Mouse (Mus musculus) intestine, embryonic 15.5 days (tissue): ENCODE measurements around the gene Klhl2. TPM values are rescaled to one million over a fixed set of nuclear protein-coding genes. Genes with fewer than 3 reads are reported as not detected.

Experiments
- ATAC-seq: fragments of 200-750 bp; cut with Nextera tagmentation; 2 replicates; pipeline ENCODE4 v1.8.0; 2017; ENCODE audit warnings: moderate TSS enrichment, moderate library complexity
- H3K27ac ChIP-seq: fragments of 300-500 bp; sonication (generic); 2 replicates; pipeline ENCODE4 v1.5.1; 2015; ENCODE audit warnings: mild to moderate bottlenecking, inconsistent platforms
- H3K27me3 ChIP-seq: fragments of 300-500 bp; sonication (generic); replicated peaks from 2 replicates; pipeline ENCODE4 v1.6.1; 2015; ENCODE audit warnings: inconsistent platforms
- H3K36me3 ChIP-seq: fragments of 300-500 bp; sonication (generic); 2 replicates; pipeline ENCODE4 v1.6.1; 2015; ENCODE audit warnings: inconsistent platforms
- H3K4me1 ChIP-seq: fragments of 300-500 bp; sonication (generic); replicated peaks from 2 replicates; pipeline ENCODE4 v1.6.1; 2015; ENCODE audit warnings: inconsistent platforms
- H3K4me2 ChIP-seq: fragments of 300-500 bp; sonication (generic); replicated peaks from 2 replicates; pipeline ENCODE4 v1.6.1; 2015; ENCODE audit warnings: mild to moderate bottlenecking, inconsistent platforms
- H3K4me3 ChIP-seq: fragments of 300-500 bp; sonication (generic); replicated peaks from 2 replicates; pipeline ENCODE4 v1.5.1; 2015; ENCODE audit warnings: inconsistent platforms
- H3K9ac ChIP-seq: fragments of 300-500 bp; sonication (generic); 2 replicates; pipeline ENCODE4 v1.6.1; 2015; ENCODE audit warnings: inconsistent platforms
- H3K9me3 ChIP-seq: fragments of 300-500 bp; sonication (generic); 2 replicates; pipeline ENCODE4 v1.6.1; 2016; ENCODE audit warnings: inconsistent platforms
- WGBS: fragments of 180-500 bp; shearing (Covaris S2); methylation state at CpG from one replicate; pipeline ENCODE4 v1.1.7; 2015; 5-methylcytosine and 5-hydroxymethylcytosine counted together
- polyA plus RNA-seq: library from polyadenylated mRNA; unstranded; fragments of >200 nt; fragmentation: Nextera tagmentation; extraction: Ambion mirVana; gene quantifications from 2 replicates; pipeline ENCODE4 v1.2.1, GENCODE M21; 2015

Klhl2 gene
- 19.5 and 21.4 TPM in 2 replicates for polyA plus RNA-seq

- ATAC-seq = peak; percentile 94
- H3K36me3 ChIP-seq = no peaks in the 10 kb centered on the region
- peak within 1 kb of the TSS; percentile 90 for H3K4me2 ChIP-seq
- H3K4me3 ChIP-seq = peak within 1 kb of the TSS; percentile 87
- H3K27me3 ChIP-seq = no peaks in the 10 kb centered on the region
- H3K9me3 ChIP-seq = no peaks in the 10 kb centered on the region
- peak within 1 kb of the TSS; percentile 62 for H3K27ac ChIP-seq
- H3K4me1 ChIP-seq = peaks cover 7% of the 10 kb centered on the region; the same call in 1 of the 2 replicates
- H3K9ac ChIP-seq = peak within 1 kb of the TSS; percentile 80
- WGBS = under 1% methylated on average over 52 of the region's 68 CpGs
These were observed at the start of gene Klhl2 for GRCm38 (mm10) chr8:64849897-64850541. Gene Klhl2, minus strand, starts transcription at chr8:64850017.

- 19% methylated on average over 4 of the region's 4 CpGs for WGBS
- no peak for ATAC-seq
- Histone ChIP-seq H3K4me1 (0 out of 2 replicates have a peak, but pooled peaks cover 3% of the 10 kb centered on the region), H3K27me3 (no peaks in the 10 kb centered on the region), H3K4me3 (no peak overlapping the region), H3K9me3 (no peaks in the 10 kb centered on the region), H3K9ac (no peak overlapping the region), H3K4me2 (no peak overlapping the region), H3K36me3 (no peaks in the 10 kb centered on the region), H3K27ac (no peak overlapping the region)
These were observed 48.9 kb upstream of the Klhl2 start for GRCm38 (mm10) chr8:64898710-64899109.

GRCm38 (mm10) chr8:64896731-64897130 lies 46.9 kb upstream of the Klhl2 start:
- H3K4me3 ChIP-seq = no peak overlapping the region
- no peak for ATAC-seq
- 83% methylated on average over 5 of the region's 5 CpGs for WGBS
- H3K4me1 ChIP-seq = no peaks in the 10 kb centered on the region
- no peaks in the 10 kb centered on the region for H3K9me3 ChIP-seq
- H3K27me3 ChIP-seq = no peaks in the 10 kb centered on the region
- no peaks in the 10 kb centered on the region for H3K36me3 ChIP-seq
- no peak overlapping the region for H3K4me2 ChIP-seq
- H3K9ac ChIP-seq = no peak overlapping the region
- H3K27ac ChIP-seq = no peak overlapping the region

- H3K4me2 ChIP-seq = 0 out of 2 replicates have a peak overlapping the region, but pooled peaks have one; percentile 11
- WGBS = 32% methylated on average over 13 of the region's 13 CpGs
- no peaks in the 10 kb centered on the region for H3K27me3 ChIP-seq
- H3K4me1 ChIP-seq = no peaks in the 10 kb centered on the region
- no peak overlapping the region for H3K27ac ChIP-seq
- H3K36me3 ChIP-seq = no peaks in the 10 kb centered on the region
- H3K9me3 ChIP-seq = no peaks in the 10 kb centered on the region
- H3K4me3 ChIP-seq = no peak overlapping the region
- H3K9ac ChIP-seq = no peak overlapping the region
- no peak for ATAC-seq
These were observed 30.9 kb upstream of the Klhl2 start for GRCm38 (mm10) chr8:64880619-64881200.

- Histone ChIP-seq H3K36me3 (no peaks in the 10 kb centered on the region), H3K27me3 (no peaks in the 10 kb centered on the region), H3K4me3 (no peak overlapping the region), H3K9ac (no peak overlapping the region), H3K27ac (no peak overlapping the region), H3K9me3 (no peaks in the 10 kb centered on the region), H3K4me2 (no peak overlapping the region), H3K4me1 (no peaks in the 10 kb centered on the region)
- WGBS = 82% methylated on average over 22 of the region's 22 CpGs
- no peak for ATAC-seq
These were observed 28.0 kb upstream of the Klhl2 start for GRCm38 (mm10) chr8:64877630-64878312.

GRCm38 (mm10) chr8:64871469-64872165 lies 21.8 kb upstream of the Klhl2 start:
- 77% methylated on average over 12 of the region's 12 CpGs for WGBS
- H3K9me3 ChIP-seq = no peaks in the 10 kb centered on the region
- ATAC-seq = 0 out of 2 replicates have a peak, but pooled peaks have one; percentile 25
- no peaks in the 10 kb centered on the region for H3K4me1 ChIP-seq
- H3K36me3 ChIP-seq = no peaks in the 10 kb centered on the region
- H3K4me3 ChIP-seq = no peak overlapping the region
- H3K27ac ChIP-seq = no peak overlapping the region
- H3K27me3 ChIP-seq = no peaks in the 10 kb centered on the region
- H3K4me2 ChIP-seq = no peak overlapping the region
- no peak overlapping the region for H3K9ac ChIP-seq

GRCm38 (mm10) chr8:64870218-64870617 lies 20.4 kb upstream of the Klhl2 start:
- Histone ChIP-seq H3K4me3 (no peak overlapping the region), H3K27me3 (no peaks in the 10 kb centered on the region), H3K9ac (no peak overlapping the region), H3K9me3 (no peaks in the 10 kb centered on the region), H3K4me2 (no peak overlapping the region), H3K36me3 (no peaks in the 10 kb centered on the region), H3K4me1 (no peaks in the 10 kb centered on the region), H3K27ac (no peak overlapping the region)
- 51% methylated on average over 2 of the region's 2 CpGs for WGBS
- ATAC-seq = no peak

- H3K4me2 ChIP-seq = peak overlapping the region; percentile 90
- peak; percentile 87 for ATAC-seq
- peak overlapping the region; percentile 87 for H3K4me3 ChIP-seq
- under 1% methylated on average over 78 of the region's 100 CpGs for WGBS
- peak overlapping the region; percentile 62 for H3K27ac ChIP-seq
- H3K4me1 ChIP-seq = peaks cover 12% of the 10 kb centered on the region; the same call in 1 of the 2 replicates
- no peaks in the 10 kb centered on the region for H3K27me3 ChIP-seq
- peak overlapping the region; percentile 80 for H3K9ac ChIP-seq
- H3K36me3 ChIP-seq = no peaks in the 10 kb centered on the region
- H3K9me3 ChIP-seq = no peaks in the 10 kb centered on the region
These were observed 523 bp downstream of the Klhl2 start for GRCm38 (mm10) chr8:64849091-64849896.

GRCm38 (mm10) chr8:64848245-64848785 lies 1.5 kb downstream of the Klhl2 start:
- no peak overlapping the region for H3K9ac ChIP-seq
- no peaks in the 10 kb centered on the region for H3K9me3 ChIP-seq
- peak overlapping the region; percentile 90 for H3K4me2 ChIP-seq
- no peak for ATAC-seq
- peaks cover 17% of the 10 kb centered on the region; the same call in 1 of the 2 replicates for H3K4me1 ChIP-seq
- no peak overlapping the region for H3K27ac ChIP-seq
- WGBS = 16% methylated on average over 8 of the region's 8 CpGs
- H3K36me3 ChIP-seq = no peaks in the 10 kb centered on the region
- peak overlapping the region; percentile 87 for H3K4me3 ChIP-seq
- no peaks in the 10 kb centered on the region for H3K27me3 ChIP-seq

GRCm38 (mm10) chr8:64847650-64848049 lies 2.2 kb downstream of the Klhl2 start:
- Histone ChIP-seq H3K9me3 (no peaks in the 10 kb centered on the region), H3K36me3 (no peaks in the 10 kb centered on the region), H3K9ac (no peak overlapping the region), H3K4me2 (peak overlapping the region; percentile 90; the same call in 1 of the 2 replicates), H3K4me1 (peaks cover 21% of the 10 kb centered on the region; the same call in 1 of the 2 replicates), H3K27ac (no peak overlapping the region), H3K4me3 (no peak overlapping the region), H3K27me3 (no peaks in the 10 kb centered on the region)
- WGBS = 25% methylated on average over 2 of the region's 2 CpGs
- no peak for ATAC-seq

- Histone ChIP-seq H3K4me2 (no peak overlapping the region), H3K27ac (no peak overlapping the region), H3K9ac (no peak overlapping the region), H3K27me3 (no peaks in the 10 kb centered on the region), H3K4me1 (peaks cover 21% of the 10 kb centered on the region; the same call in 1 of the 2 replicates), H3K36me3 (no peaks in the 10 kb centered on the region), H3K9me3 (no peaks in the 10 kb centered on the region), H3K4me3 (no peak overlapping the region)
- ATAC-seq = no peak
- WGBS = 53% methylated on average over 2 of the region's 2 CpGs
These were observed 2.6 kb downstream of the Klhl2 start for GRCm38 (mm10) chr8:64847241-64847640.
